Mouse (Mus musculus): ENCODE measurements around the gene Ddx51.

DNA sequence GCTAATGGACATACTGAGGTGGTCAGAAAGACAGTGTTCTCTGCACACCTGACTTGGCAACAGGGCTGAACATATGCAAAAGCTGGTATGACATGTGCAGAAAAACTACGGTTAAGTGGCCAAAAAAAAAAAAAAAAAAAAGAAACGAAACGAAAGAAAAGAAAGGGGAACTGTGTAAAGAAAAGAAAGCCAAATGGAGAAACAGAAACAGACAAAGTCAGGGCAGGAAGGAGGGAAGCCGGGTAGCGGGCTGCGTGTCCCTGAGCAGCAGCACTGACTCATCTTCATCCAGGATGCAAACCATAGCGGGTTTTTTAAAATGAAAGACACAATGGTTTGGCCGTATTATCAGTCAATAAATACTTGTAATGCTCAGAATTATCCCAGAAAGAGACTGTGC lies 28.8 kb downstream of the Ddx51 start:
- no peak for TF ChIP-seq CTCF (IDR thresholded peaks at IDR 0.05; ENCODE audit: low read depth)
- no peak for TF ChIP-seq EP300 (IDR thresholded peaks at IDR 0.05; ENCODE audit: low read depth)
